Mouse (Mus musculus): ENCODE data around the gene Alkbh6. TPM values are rescaled to one million over a fixed set of nuclear protein-coding genes. Genes with fewer than 3 reads are reported as not detected.

Alkbh6 gene
- polyA plus RNA-seq, 2 experiments = 13.8 to 16.0 TPM

DNA sequence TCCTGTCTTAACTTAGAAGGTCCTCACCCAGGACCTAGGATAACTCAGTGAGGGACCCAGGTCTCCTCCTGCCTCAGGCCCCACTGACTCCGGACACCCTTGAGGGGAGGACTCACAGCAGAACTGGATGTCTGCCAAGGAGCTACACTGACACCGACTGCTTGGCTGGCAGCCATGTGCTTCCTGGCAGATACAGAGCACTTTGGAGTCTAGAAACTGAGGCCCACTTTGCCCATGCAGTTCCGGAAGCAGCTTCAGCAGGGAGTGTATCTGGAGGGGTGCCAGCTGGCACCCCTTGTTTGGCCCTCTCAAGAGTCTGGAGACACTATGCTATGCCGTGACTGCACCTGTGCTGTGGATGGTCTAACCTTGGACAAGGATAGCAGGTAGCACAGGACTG, 24.9 kb downstream of the Alkbh6 start:
- H3K4me3 ChIP-seq (ENCODE audit: insufficient read depth in 1 of 2, low read depth in 2 of 2, low read length in 2 of 2) = no peak overlapping the region
- no peaks in the 10 kb centered on the region for H3K36me3 ChIP-seq (replicated peaks; ENCODE audit: control insufficient read depth, insufficient read depth, low read depth)
- no peak overlapping the region for H3K27ac ChIP-seq
- H3K9me3 ChIP-seq (ENCODE audit: control insufficient read depth, low read length) = no peaks in the 10 kb centered on the region
- TF ChIP-seq CTCF (IDR thresholded peaks at IDR 0.05; ENCODE audit: low read depth) (no peak), EP300 (IDR thresholded peaks at IDR 0.05; ENCODE audit: low read depth) (no peak)
- H3K27me3 ChIP-seq (ENCODE audit: control insufficient read depth, insufficient read depth, low read length) = no peaks in the 10 kb centered on the region; the same call in 1 of the 2 replicates
- ATAC-seq (ENCODE audit: insufficient read depth) = no peak
- DNase-seq (ENCODE audit: low read depth in 3 of 3, low spot score in 3 of 3) = no peak
- no peak overlapping the region for H3K4me2 ChIP-seq (ENCODE audit: low read depth)
- H3K4me1 ChIP-seq (replicated peaks; ENCODE audit: control insufficient read depth in 2 of 2, insufficient read depth in 2 of 2, low read length in 1 of 2) = peaks cover 0 to 4% of the 10 kb centered on the region in 2 experiments; a peak in 1 of 4 replicates
- WGBS (ENCODE audit: insufficient replicate concordance) = 42% methylated on average over 4 of the region's 4 CpGs
- H3K9ac ChIP-seq (replicated peaks) = no peak overlapping the region

DNA sequence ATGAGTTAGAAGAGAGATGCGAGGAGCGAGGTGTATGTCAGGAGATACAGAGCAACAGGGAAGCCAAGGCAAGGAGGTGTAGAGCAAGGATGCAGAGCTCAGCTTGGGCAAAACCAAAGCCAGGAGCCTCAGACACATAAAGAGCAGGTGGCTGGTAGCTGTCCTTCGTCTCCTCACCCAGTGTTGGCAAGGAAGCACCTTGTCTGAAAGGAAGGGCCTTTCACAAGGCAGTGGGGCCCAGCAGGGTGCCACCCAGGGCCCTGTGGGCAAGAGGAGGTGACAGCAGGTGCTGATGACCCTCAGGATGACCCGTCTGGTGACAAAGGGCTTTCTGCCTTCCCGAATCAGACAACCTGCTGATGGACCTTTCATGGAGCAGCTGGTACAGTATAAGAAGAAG, 26.0 kb downstream of the Alkbh6 start:
- Histone ChIP-seq H3K4me3 (ENCODE audit: insufficient read depth in 1 of 2, low read depth in 2 of 2, low read length in 2 of 2) (no peak overlapping the region), H3K9me3 (ENCODE audit: control insufficient read depth, low read length) (no peaks in the 10 kb centered on the region), H3K27me3 (ENCODE audit: control insufficient read depth, insufficient read depth, low read length) (no peaks in the 10 kb centered on the region; the same call in 1 of the 2 replicates), H3K9ac (replicated peaks) (no peak overlapping the region), H3K4me2 (ENCODE audit: low read depth) (no peak overlapping the region), H3K27ac (no peak overlapping the region), H3K4me1 (replicated peaks; ENCODE audit: control insufficient read depth in 2 of 2, insufficient read depth in 2 of 2, low read length in 1 of 2) (peaks cover 0 to 4% of the 10 kb centered on the region in 2 experiments; a peak in 1 of 4 replicates), H3K36me3 (replicated peaks; ENCODE audit: control insufficient read depth, insufficient read depth, low read depth) (no peaks in the 10 kb centered on the region)
- WGBS (ENCODE audit: insufficient replicate concordance) = 50% methylated on average over 5 of the region's 5 CpGs
- DNase-seq (ENCODE audit: low read depth in 3 of 3, low spot score in 3 of 3) (no peak), ATAC-seq (ENCODE audit: insufficient read depth) (no peak)
- TF ChIP-seq CTCF (IDR thresholded peaks at IDR 0.05; ENCODE audit: low read depth) = no peak
- TF ChIP-seq EP300 (IDR thresholded peaks at IDR 0.05; ENCODE audit: low read depth) = no peak

DNA sequence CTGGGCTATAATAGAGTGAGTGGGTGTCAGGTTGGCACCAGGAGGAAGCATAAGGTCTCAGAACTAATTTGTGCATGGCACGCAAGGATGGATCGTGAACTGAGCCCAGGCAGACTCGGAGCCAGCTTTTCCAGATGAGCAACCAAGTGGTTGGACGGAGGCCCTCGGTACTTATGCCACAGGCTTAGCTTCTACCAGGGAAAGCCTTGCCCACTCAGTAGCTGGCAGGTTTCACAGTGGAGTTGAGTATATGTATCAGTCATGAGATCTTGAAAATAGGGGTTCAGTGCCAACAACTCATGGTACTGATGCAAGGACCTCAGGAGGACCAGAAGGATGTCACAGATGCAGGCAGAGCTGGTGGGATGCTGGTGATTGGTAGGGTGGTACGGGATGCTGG, 27.2 kb downstream of the Alkbh6 start:
- H3K27me3 ChIP-seq (ENCODE audit: control insufficient read depth, insufficient read depth, low read length) = no peaks in the 10 kb centered on the region; the same call in 1 of the 2 replicates
- H3K9ac ChIP-seq (replicated peaks) = no peak overlapping the region
- H3K4me1 ChIP-seq (replicated peaks; ENCODE audit: control insufficient read depth in 2 of 2, insufficient read depth in 2 of 2, low read length in 1 of 2) = peaks cover 0 to 4% of the 10 kb centered on the region in 2 experiments; a peak in 1 of 4 replicates
- WGBS (ENCODE audit: insufficient replicate concordance) = 65% methylated on average over 6 of the region's 6 CpGs
- no peak overlapping the region for H3K27ac ChIP-seq
- no peak for ATAC-seq (ENCODE audit: insufficient read depth)
- no peak overlapping the region for H3K4me3 ChIP-seq (ENCODE audit: insufficient read depth in 1 of 2, low read depth in 2 of 2, low read length in 2 of 2)
- no peaks in the 10 kb centered on the region for H3K36me3 ChIP-seq (replicated peaks; ENCODE audit: control insufficient read depth, insufficient read depth, low read depth)
- no peaks in the 10 kb centered on the region for H3K9me3 ChIP-seq (ENCODE audit: control insufficient read depth, low read length)
- no peak for TF ChIP-seq EP300 (IDR thresholded peaks at IDR 0.05; ENCODE audit: low read depth)
- no peak for TF ChIP-seq CTCF (IDR thresholded peaks at IDR 0.05; ENCODE audit: low read depth)
- no peak overlapping the region for H3K4me2 ChIP-seq (ENCODE audit: low read depth)
- DNase-seq (ENCODE audit: low read depth in 3 of 3, low spot score in 3 of 3) = no peak

DNA sequence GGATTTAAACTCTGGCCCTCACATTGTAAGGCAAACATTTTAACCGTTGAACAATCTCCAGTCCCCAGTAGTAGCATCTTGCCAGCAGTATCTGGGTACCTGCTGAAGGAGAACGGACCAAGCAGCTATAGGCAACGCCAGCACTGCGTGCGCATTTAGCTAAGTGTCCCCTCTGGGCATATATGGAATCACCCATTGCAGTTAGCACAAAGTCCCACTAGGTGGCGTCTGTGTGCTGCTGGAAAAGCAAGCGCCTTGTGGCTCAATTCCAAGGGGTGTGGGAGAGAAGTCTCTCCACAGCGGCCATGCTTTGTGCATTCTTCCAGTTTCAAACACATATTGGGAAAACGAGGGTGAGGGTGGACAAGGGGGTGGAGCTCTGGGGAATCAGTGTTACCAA, 27.9 kb downstream of the Alkbh6 start:
- no peak overlapping the region for H3K4me3 ChIP-seq (ENCODE audit: insufficient read depth in 1 of 2, low read depth in 2 of 2, low read length in 2 of 2)
- H3K36me3 ChIP-seq (replicated peaks; ENCODE audit: control insufficient read depth, insufficient read depth, low read depth) = no peaks in the 10 kb centered on the region
- no peaks in the 10 kb centered on the region for H3K9me3 ChIP-seq (ENCODE audit: control insufficient read depth, low read length)
- ATAC-seq (ENCODE audit: insufficient read depth) (no peak), DNase-seq (ENCODE audit: low read depth in 3 of 3, low spot score in 3 of 3) (peak in 1 of 3 experiments; percentile 57)
- H3K27me3 ChIP-seq (ENCODE audit: control insufficient read depth, insufficient read depth, low read length) = no peaks in the 10 kb centered on the region; the same call in 1 of the 2 replicates
- H3K27ac ChIP-seq = no peak overlapping the region
- TF ChIP-seq EP300 (IDR thresholded peaks at IDR 0.05; ENCODE audit: low read depth) (no peak), CTCF (IDR thresholded peaks at IDR 0.05; ENCODE audit: low read depth) (peak; percentile 93)
- no peak overlapping the region for H3K9ac ChIP-seq (replicated peaks)
- H3K4me2 ChIP-seq (ENCODE audit: low read depth) = no peak overlapping the region
- peaks cover 0 to 4% of the 10 kb centered on the region in 2 experiments; a peak in 1 of 4 replicates for H3K4me1 ChIP-seq (replicated peaks; ENCODE audit: control insufficient read depth in 2 of 2, insufficient read depth in 2 of 2, low read length in 1 of 2)
- 5% methylated on average over 9 of the region's 9 CpGs for WGBS (ENCODE audit: insufficient replicate concordance)

DNA sequence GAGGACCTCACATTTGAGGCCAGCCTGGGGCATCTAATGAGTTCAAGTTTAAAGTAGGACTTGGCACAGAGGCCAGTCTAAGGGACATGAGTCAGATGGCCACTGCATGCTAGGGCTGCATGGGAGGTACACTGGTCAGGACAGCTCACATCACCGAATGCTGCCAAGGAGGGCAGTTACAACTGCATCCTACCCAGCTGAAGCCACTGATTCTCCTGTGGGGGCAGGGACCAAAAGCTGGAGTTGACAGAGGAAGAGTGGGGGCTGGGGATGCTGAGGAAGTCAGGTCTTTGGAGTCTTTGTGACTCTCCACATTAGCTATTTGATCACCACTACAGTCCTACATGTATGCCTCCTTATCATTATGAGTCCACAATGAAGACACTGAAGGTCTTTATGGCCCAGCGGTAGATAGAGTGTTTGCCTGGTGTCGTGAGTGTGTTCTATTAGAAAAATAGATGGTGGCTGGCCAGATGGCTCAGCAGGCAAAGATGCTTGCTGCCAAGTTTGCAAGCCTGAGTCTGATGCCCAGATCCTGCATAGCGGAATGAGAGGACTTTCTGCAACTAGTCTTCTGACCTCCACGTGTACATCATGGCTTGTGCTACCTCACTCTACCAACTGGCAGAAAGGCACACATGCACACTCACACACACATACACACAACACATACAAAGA, 31.1 kb downstream of the Alkbh6 start:
- TF ChIP-seq CTCF (IDR thresholded peaks at IDR 0.05; ENCODE audit: low read depth) (no peak), EP300 (IDR thresholded peaks at IDR 0.05; ENCODE audit: low read depth) (no peak)
- WGBS (ENCODE audit: insufficient replicate concordance) = 44% methylated on average over 5 of the region's 5 CpGs
- Histone ChIP-seq H3K36me3 (replicated peaks; ENCODE audit: control insufficient read depth, insufficient read depth, low read depth) (no peaks in the 10 kb centered on the region), H3K4me3 (ENCODE audit: insufficient read depth in 1 of 2, low read depth in 2 of 2, low read length in 2 of 2) (no peak overlapping the region), H3K4me1 (replicated peaks; ENCODE audit: control insufficient read depth in 2 of 2, insufficient read depth in 2 of 2, low read length in 1 of 2) (no peaks in the 10 kb centered on the region), H3K4me2 (ENCODE audit: low read depth) (no peak overlapping the region), H3K9me3 (ENCODE audit: control insufficient read depth, low read length) (no peaks in the 10 kb centered on the region), H3K27me3 (ENCODE audit: control insufficient read depth, insufficient read depth, low read length) (no peaks in the 10 kb centered on the region; the same call in 1 of the 2 replicates), H3K9ac (replicated peaks) (no peak overlapping the region), H3K27ac (no peak overlapping the region)
- ATAC-seq (ENCODE audit: insufficient read depth) = no peak
- no peak for DNase-seq (ENCODE audit: low read depth in 3 of 3, low spot score in 3 of 3)

Measured in liver, embryonic 14.5 days (tissue).